Comparison of ENCODE assay signal across 7 mouse cellular contexts in genomic region chr9:122120089-122120488, GRCm38 (mm10). TPM values are rescaled to one million over a fixed set of nuclear protein-coding genes. Genes with fewer than 3 reads are reported as not detected.
DNase-seq lines count a peak whose midpoint lies in the region; TF ChIP-seq lines count a peak whose summit lies in the region.

No protein-coding gene starts in this region.

- DNase-seq in right cerebral cortex, adult 2 months (ENCODE audit: low spot score in 2 of 2) = peak; percentile 40 to 54
- no peak for DNase-seq in right cerebral cortex, postnatal 36 days (ENCODE audit: low spot score in 2 of 2)
- DNase-seq in adrenal gland, adult 2 months = peak; percentile 75
- peak; percentile 73 for DNase-seq in embryo, embryonic 11 days
- DNase-seq in heart, postnatal 10 days = peak; percentile 79 to 84
- DNase-seq in liver, adult 2 months (ENCODE audit: extremely low read depth, low read depth, low spot score) = peak; percentile 79
- peak; percentile 78 for DNase-seq in retina, embryonic 14.5 days (ENCODE audit: low spot score)

- H3K4me3 ChIP-seq in liver, adult 2 months (ENCODE audit: insufficient read depth, low read depth, low read length) = no peak overlapping the region

- peaks cover 48% of the 10 kb centered on the region for H3K79me2 ChIP-seq in liver, adult 2 months (ENCODE audit: control insufficient read depth, insufficient read depth, low read length)

- peaks cover 42% of the 10 kb centered on the region for H3K4me1 ChIP-seq in liver, adult 2 months (ENCODE audit: control insufficient read depth, insufficient read depth, low read length)

- intact Hi-C loops in heart, postnatal 10 days (cut with DNase I) = loop anchor here (1.0 to 5.0 kb wide), 4 partner anchors 35 to 122 kb away; no protein-coding TSS in a partner anchor

- 12% methylated on average over 3 of the region's 3 CpGs for WGBS in liver, adult 2 months

- peak overlapping the region; percentile 46 for H3K27ac ChIP-seq in liver, adult 2 months (replicated peaks; ENCODE audit: insufficient read depth, low read depth, low read length)

- TF ChIP-seq POLR2A in liver, adult 2 months (IDR thresholded peaks at IDR 0.05; ENCODE audit: extremely low read depth, insufficient read depth, low read length) = no peak

- peak overlapping the region; percentile 49 for H3K9ac ChIP-seq in liver, adult 2 months (ENCODE audit: low read depth, low read length)

- peaks cover 10% of the 10 kb centered on the region; the same call in 1 of the 2 replicates for H3K36me3 ChIP-seq in liver, adult 2 months (ENCODE audit: control insufficient read depth, insufficient read depth, low read length)

- no peaks in the 10 kb centered on the region for H3K27me3 ChIP-seq in liver, adult 2 months (ENCODE audit: control insufficient read depth, insufficient read depth, low read length)

- peak; percentile 83 for TF ChIP-seq CTCF in liver, adult 2 months (IDR thresholded peaks at IDR 0.05; ENCODE audit: low read depth, low read length)

RNA-seq across cellular contexts. Expression of gene Snrk, which starts 3.0 kb away (rescaled TPM):
- 100 to 1,000 TPM; 183 to 230 TPM for total RNA-seq in adrenal gland, adult 2 months (2021)
- 114 and 115 TPM in 2 replicates for polyA plus RNA-seq in adrenal gland, adult 2 months (2012; rRNA removed)
- 100 to 1,000 TPM; 133 to 167 TPM for total RNA-seq in heart, postnatal 10 days (2021)
- total RNA-seq in liver, adult 2 months (2014; rRNA removed) = 67.4 and 78.9 TPM in 2 replicates
- 34.3 and 36.4 TPM in 2 replicates for polyA plus RNA-seq in liver, adult 2 months (2012; rRNA removed)

Comparison
In these comparisons a context has a peak if more than half of its experiments do, and no peak if none do; other contexts are left out.
1. DNase-seq: peak in right cerebral cortex, adult 2 months (2 of 2), adrenal gland, adult 2 months (single experiment), embryo, embryonic 11 days (single experiment), heart, postnatal 10 days (2 of 2), liver, adult 2 months (single experiment) and retina, embryonic 14.5 days (single experiment); none in right cerebral cortex, postnatal 36 days (0 of 2).